Mouse (Mus musculus) kidney, adult 2 months (tissue): ENCODE results near the gene Dop1a.

Experiments
- CTCF ChIP-seq: fragments of 200-500 bp; conservative IDR thresholded peaks from 2 replicates; pipeline ENCODE4 v1.5.1; 2011; ENCODE audit warnings: low read depth, mild to moderate bottlenecking, control low read depth, low read length, moderate library complexity, mixed read lengths; ENCODE audit not compliant: insufficient read depth, insufficient read length
- POLR2A ChIP-seq: fragments of 200-500 bp; IDR thresholded peaks from one replicate; pipeline ENCODE4 v1.6.1; 2011; ENCODE audit warnings: low read depth, low read length, control low read depth

GRCm38 (mm10) chr9:86451094-86451493 is 15.9 kb upstream of the Dop1a start:
- TF ChIP-seq CTCF, result no peak
- no peak for TF ChIP-seq POLR2A
